Mouse (Mus musculus) myocyte (in vitro differentiated cells): Measurements from ENCODE around the gene Krt80. TPM values are rescaled to one million over a fixed set of nuclear protein-coding genes. Genes with fewer than 3 reads are reported as not detected.
A peak's percentile ranks its signal among the peaks of the same experiment; 100 is the strongest.

Experiments used
- H3K27me3 ChIP-seq: one replicate; pipeline ENCODE4 v1.6.1; 2011; ENCODE audit not compliant: control insufficient read depth, insufficient read depth, insufficient read length
- H3K36me3 ChIP-seq: one replicate; pipeline ENCODE4 v1.6.1; 2011; ENCODE audit not compliant: control insufficient read depth, insufficient read depth
- H3K4me2 ChIP-seq: one replicate; pipeline ENCODE4 v1.6.1; 2011; ENCODE audit warnings: low read depth, control low read depth
- H3K4me3 ChIP-seq: one replicate; pipeline ENCODE4 v1.5.1; 2011; ENCODE audit warnings: mild to moderate bottlenecking, control low read depth, moderate library complexity
- H3K79me2 ChIP-seq: one replicate; pipeline ENCODE4 v1.6.1; 2011; ENCODE audit not compliant: control insufficient read depth, insufficient read depth
- H3ac ChIP-seq: one replicate; pipeline ENCODE4 v1.6.1; 2011; ENCODE audit not compliant: control insufficient read depth, insufficient read length
- CEBPB ChIP-seq: IDR thresholded peaks from 2 replicates; pipeline ENCODE4 v1.6.1; 2011; ENCODE audit warnings: mild to moderate bottlenecking, moderate library complexity; ENCODE audit not compliant: poor library complexity, insufficient read depth, severe bottlenecking
- E2F4 ChIP-seq: IDR thresholded peaks from one replicate; pipeline ENCODE4 v1.6.1; 2011; ENCODE audit warnings: mild to moderate bottlenecking, control low read depth, moderate library complexity; ENCODE audit not compliant: insufficient read depth
- MAX ChIP-seq: IDR thresholded peaks from one replicate; pipeline ENCODE4 v1.6.1; 2011; ENCODE audit warnings: low read depth, mild to moderate bottlenecking, control low read depth
- MYOD1 ChIP-seq, 3 experiments: IDR thresholded peaks; one replicate each; pipeline ENCODE4 v1.6.1; 2011; ENCODE audit warnings: control low read depth in 2 of 3, low read depth in 2 of 3, mild to moderate bottlenecking in 2 of 3, moderate library complexity in 1 of 3; ENCODE audit not compliant: insufficient read length in 2 of 3, control insufficient read depth in 1 of 3
- MYOG ChIP-seq, 3 experiments: IDR thresholded peaks; one replicate each; pipeline ENCODE4 v1.6.1; 2011; ENCODE audit warnings: control low read depth in 2 of 3, low read depth in 2 of 3, mild to moderate bottlenecking in 2 of 3; ENCODE audit not compliant: insufficient read length in 2 of 3, control insufficient read depth in 1 of 3, insufficient read depth in 1 of 3
- POLR2A ChIP-seq: IDR thresholded peaks from one replicate; pipeline ENCODE4 v1.6.1; 2011; ENCODE audit warnings: low read depth, mild to moderate bottlenecking, control low read depth, moderate library complexity; ENCODE audit not compliant: insufficient read length
- POLR2AphosphoS2 ChIP-seq: IDR thresholded peaks from one replicate; pipeline ENCODE4 v1.6.1; 2011; ENCODE audit warnings: low read depth, control low read depth; ENCODE audit not compliant: insufficient read length
- REST ChIP-seq: IDR thresholded peaks from one replicate; pipeline ENCODE4 v1.6.1; 2011; ENCODE audit warnings: mild to moderate bottlenecking, control low read depth, moderate library complexity; ENCODE audit not compliant: insufficient read depth, insufficient read length
- SRF ChIP-seq: IDR thresholded peaks from one replicate; pipeline ENCODE4 v1.6.1; 2011; ENCODE audit warnings: low read depth; ENCODE audit not compliant: control insufficient read depth, insufficient read length
- TCF12 ChIP-seq: IDR thresholded peaks from one replicate; pipeline ENCODE4 v1.6.1; 2011; ENCODE audit warnings: mild to moderate bottlenecking, control low read depth; ENCODE audit not compliant: poor library complexity, insufficient read depth, severe bottlenecking
- TCF3 ChIP-seq: IDR thresholded peaks from one replicate; pipeline ENCODE4 v1.6.1; 2011; ENCODE audit warnings: low read depth, control low read depth; ENCODE audit not compliant: insufficient read length
- USF1 ChIP-seq: IDR thresholded peaks from one replicate; pipeline ENCODE4 v1.6.1; 2011; ENCODE audit warnings: low read depth, mild to moderate bottlenecking, control low read depth, moderate library complexity
- polyA plus RNA-seq: library from polyadenylated mRNA; unstranded; fragments of >200 nt; fragmentation: generic; extraction: Trizol; gene quantifications from one replicate; pipeline ENCODE4 v1.2.1, GENCODE M21; 2012; ENCODE audit warnings: missing spikeins

Krt80 gene
- polyA plus RNA-seq, 1 experiment: 7.7 TPM

GRCm38 (mm10) chr15:101315378-101315777 lies 54.6 kb downstream of the Krt80 start:
- peak overlapping the region; percentile 77 for H3K4me2 ChIP-seq
- no peak for TF ChIP-seq TCF3
- no peak for TF ChIP-seq USF1
- no peak for TF ChIP-seq MYOG (IDR thresholded peaks at IDR 0.05; ENCODE audit: control insufficient read depth in 1 of 3, insufficient read depth in 1 of 3, insufficient read length in 2 of 3, low read depth in 2 of 3)
- no peak for TF ChIP-seq POLR2AphosphoS2
- no peaks in the 10 kb centered on the region for H3K36me3 ChIP-seq
- H3ac ChIP-seq: no peak overlapping the region
- no peaks in the 10 kb centered on the region for H3K79me2 ChIP-seq
- no peaks in the 10 kb centered on the region for H3K27me3 ChIP-seq
- peak overlapping the region; percentile 2 for H3K4me3 ChIP-seq

GRCm38 (mm10) chr15:101312006-101312405 lies 58.0 kb downstream of the Krt80 start:
- no peak for TF ChIP-seq MAX
- TF ChIP-seq POLR2A: no peak
- TF ChIP-seq TCF12: no peak
- no peak for TF ChIP-seq SRF
- TF ChIP-seq POLR2AphosphoS2: no peak
- no peak for TF ChIP-seq CEBPB
- no peak for TF ChIP-seq USF1
- TF ChIP-seq MYOD1 (IDR thresholded peaks at IDR 0.05; ENCODE audit: control insufficient read depth in 1 of 3, insufficient read length in 2 of 3, low read depth in 2 of 3): peak in 1 of 3 experiments; percentile 42
- Histone ChIP-seq H3K27me3 (no peaks in the 10 kb centered on the region), H3ac (no peak overlapping the region), H3K4me2 (no peak overlapping the region), H3K4me3 (no peak overlapping the region), H3K79me2 (no peaks in the 10 kb centered on the region), H3K36me3 (no peaks in the 10 kb centered on the region)

- TF ChIP-seq REST (no peak), POLR2AphosphoS2 (no peak), SRF (no peak), TCF3 (no peak), MAX (no peak), MYOD1 (IDR thresholded peaks at IDR 0.05; ENCODE audit: control insufficient read depth in 1 of 3, insufficient read length in 2 of 3, low read depth in 2 of 3) (no peak), MYOG (IDR thresholded peaks at IDR 0.05; ENCODE audit: control insufficient read depth in 1 of 3, insufficient read depth in 1 of 3, insufficient read length in 2 of 3, low read depth in 2 of 3) (no peak), CEBPB (no peak), TCF12 (no peak), USF1 (no peak), POLR2A (no peak), E2F4 (no peak)
- Histone ChIP-seq H3K36me3 (no peaks in the 10 kb centered on the region), H3K79me2 (no peaks in the 10 kb centered on the region), H3K4me2 (no peak overlapping the region), H3ac (no peak overlapping the region), H3K4me3 (no peak overlapping the region), H3K27me3 (no peaks in the 10 kb centered on the region)
These were observed 58.7 kb downstream of the Krt80 start for GRCm38 (mm10) chr15:101311087-101311770.

GRCm38 (mm10) chr15:101309493-101309892 lies 60.5 kb downstream of the Krt80 start:
- H3K36me3 ChIP-seq: no peaks in the 10 kb centered on the region
- TF ChIP-seq POLR2AphosphoS2: no peak
- TF ChIP-seq MYOG (IDR thresholded peaks at IDR 0.05; ENCODE audit: control insufficient read depth in 1 of 3, insufficient read depth in 1 of 3, insufficient read length in 2 of 3, low read depth in 2 of 3): no peak
- no peak for TF ChIP-seq SRF
- no peak for TF ChIP-seq TCF12
- TF ChIP-seq REST: no peak
- TF ChIP-seq TCF3: no peak
- no peak for TF ChIP-seq MYOD1 (IDR thresholded peaks at IDR 0.05; ENCODE audit: control insufficient read depth in 1 of 3, insufficient read length in 2 of 3, low read depth in 2 of 3)
- no peak for TF ChIP-seq POLR2A
- no peak overlapping the region for H3K4me3 ChIP-seq
- no peaks in the 10 kb centered on the region for H3K27me3 ChIP-seq
- H3K79me2 ChIP-seq: no peaks in the 10 kb centered on the region
- no peak overlapping the region for H3K4me2 ChIP-seq
- H3ac ChIP-seq: no peak overlapping the region
